Mouse (Mus musculus) lung, postnatal 4 days (tissue): ENCODE measurements around the gene Ppp6r3.
A peak's percentile ranks its signal among the peaks of the same experiment; 100 is the strongest.
"Not testable (repeated sequence)": the region's sequence is repeated elsewhere in the genome, so short reads cannot be mapped to it uniquely, and the experiment has no call there.

Experiments used
- DNase-seq, 2 experiments: peaks; one replicate each; pipeline ENCODE4 v3.0.0; 2021

Ppp6r3 gene

GRCm38 (mm10) chr19:3575276-3575631, 295 bp downstream of the Ppp6r3 start:
- DNase-seq: peak in 1 of 2 experiments; percentile 88

- DNase-seq: no peak
Measured at GRCm38 (mm10) chr19:3574593-3575094, 905 bp downstream of the Ppp6r3 start.

GRCm38 (mm10) chr19:3564309-3564708, 11.2 kb downstream of the Ppp6r3 start:
- DNase-seq: peak; percentile 57 to 79

GRCm38 (mm10) chr19:3562752-3563151, 12.8 kb downstream of the Ppp6r3 start:
- peak in 1 of 2 experiments; percentile 17 for DNase-seq

- no peak for DNase-seq
Measured at GRCm38 (mm10) chr19:3562298-3562697, 13.3 kb downstream of the Ppp6r3 start.

- DNase-seq: no peak
Measured at GRCm38 (mm10) chr19:3556169-3556827, 19.3 kb downstream of the Ppp6r3 start.

GRCm38 (mm10) chr19:3554785-3555184, 20.8 kb downstream of the Ppp6r3 start:
- no peak for DNase-seq

GRCm38 (mm10) chr19:3551573-3552159, 23.9 kb downstream of the Ppp6r3 start:
- DNase-seq: no peak

- DNase-seq: no peak
Measured at GRCm38 (mm10) chr19:3550101-3550500, 25.4 kb downstream of the Ppp6r3 start.

- no peak for DNase-seq
Measured at GRCm38 (mm10) chr19:3549263-3549662, 26.3 kb downstream of the Ppp6r3 start.

GRCm38 (mm10) chr19:3548311-3548710, 27.2 kb downstream of the Ppp6r3 start:
- no peak for DNase-seq

- no peak for DNase-seq
Measured at GRCm38 (mm10) chr19:3544995-3545394, 30.6 kb downstream of the Ppp6r3 start.

GRCm38 (mm10) chr19:3542591-3542990, 33.0 kb downstream of the Ppp6r3 start:
- no peak for DNase-seq

GRCm38 (mm10) chr19:3540997-3541396, 34.6 kb downstream of the Ppp6r3 start:
- DNase-seq: no peak

GRCm38 (mm10) chr19:3540254-3540653, 35.3 kb downstream of the Ppp6r3 start:
- DNase-seq: no peak

- no peak for DNase-seq
Measured at GRCm38 (mm10) chr19:3539456-3539855, 36.1 kb downstream of the Ppp6r3 start.

- no peak for DNase-seq
Measured at GRCm38 (mm10) chr19:3537658-3538057, 37.9 kb downstream of the Ppp6r3 start.

GRCm38 (mm10) chr19:3534945-3535344, 40.6 kb downstream of the Ppp6r3 start:
- DNase-seq: no peak

- DNase-seq: not testable (repeated sequence)
Measured at GRCm38 (mm10) chr19:3533266-3533966, 42.1 kb downstream of the Ppp6r3 start.

- DNase-seq: no peak
Measured at GRCm38 (mm10) chr19:3532717-3533260, 42.8 kb downstream of the Ppp6r3 start.

GRCm38 (mm10) chr19:3529781-3530180, 45.8 kb downstream of the Ppp6r3 start:
- no peak for DNase-seq

- DNase-seq: peak; percentile 25 to 53
Measured at GRCm38 (mm10) chr19:3528646-3529045, 46.9 kb downstream of the Ppp6r3 start.

GRCm38 (mm10) chr19:3527531-3527930, 48.0 kb downstream of the Ppp6r3 start:
- DNase-seq: no peak
